Mouse (Mus musculus) layer of hippocampus, postnatal 14 days (tissue): ENCODE measurements around the gene Zkscan14. TPM values are rescaled to one million over a fixed set of nuclear protein-coding genes. Genes with fewer than 3 reads are reported as not detected.

ENCODE experiments used
- DNase-seq, 2 experiments: peaks; one replicate each; pipeline ENCODE4 v3.0.0; 2021 to 2022; ENCODE audit warnings: low spot score in 2 of 2, mixed read lengths in 1 of 2
- total RNA-seq, 2 experiments: library from RNA; stranded (reverse); gene quantifications; 2 replicates each; pipeline ENCODE4 v1.2.3; 2021

Zkscan14 gene
- total RNA-seq, 2 experiments from 2014 or later: 9.0 to 9.8 TPM

GRCm38 (mm10) chr5:145203936-145204691 is 2.4 kb upstream of the Zkscan14 start, which contains the start of gene Zkscan5:
TSS of gene Zkscan5 (plus strand) at chr5:145204562.
- DNase-seq: peak; percentile 96 to 98

DNA sequence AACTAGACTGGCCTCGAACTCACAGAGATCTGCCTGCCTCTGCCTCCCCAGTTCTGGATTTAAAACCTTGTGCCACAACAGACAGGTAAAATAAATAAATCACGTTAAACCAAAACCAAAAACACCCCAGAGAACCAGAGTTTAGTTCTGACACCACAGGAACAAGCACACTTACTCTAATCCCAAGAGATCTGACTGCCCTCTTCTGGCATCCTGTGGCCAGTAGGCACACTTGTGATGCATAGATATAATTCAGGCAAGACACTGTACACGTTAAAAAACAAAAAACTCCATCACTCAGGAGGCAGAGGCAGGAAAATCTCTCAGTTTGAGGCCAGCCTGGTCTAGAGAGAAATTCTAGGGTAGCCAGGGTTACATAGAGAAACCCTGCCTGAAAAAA is 778 bp upstream of the Zkscan14 start:
- DNase-seq: no peak

DNA sequence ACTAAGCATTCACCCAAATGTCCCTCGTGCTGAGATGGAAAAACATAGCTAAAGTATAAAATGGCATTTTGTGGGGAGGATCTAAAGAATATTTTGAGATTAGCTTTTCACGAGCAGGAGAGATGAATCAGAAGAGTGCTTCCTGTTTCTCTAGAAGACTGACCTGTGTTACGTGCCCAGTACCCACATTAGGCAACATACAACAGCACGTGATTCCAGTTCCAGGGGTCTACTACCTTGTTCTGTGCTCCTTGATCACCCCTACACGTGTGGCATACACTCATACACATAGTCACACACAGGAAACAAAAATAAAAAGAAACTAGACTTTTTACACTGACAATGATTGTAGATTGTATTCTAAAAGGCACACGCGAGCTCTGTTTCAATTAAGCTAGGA is 1.3 kb downstream of the Zkscan14 start:
- no peak for DNase-seq

DNA sequence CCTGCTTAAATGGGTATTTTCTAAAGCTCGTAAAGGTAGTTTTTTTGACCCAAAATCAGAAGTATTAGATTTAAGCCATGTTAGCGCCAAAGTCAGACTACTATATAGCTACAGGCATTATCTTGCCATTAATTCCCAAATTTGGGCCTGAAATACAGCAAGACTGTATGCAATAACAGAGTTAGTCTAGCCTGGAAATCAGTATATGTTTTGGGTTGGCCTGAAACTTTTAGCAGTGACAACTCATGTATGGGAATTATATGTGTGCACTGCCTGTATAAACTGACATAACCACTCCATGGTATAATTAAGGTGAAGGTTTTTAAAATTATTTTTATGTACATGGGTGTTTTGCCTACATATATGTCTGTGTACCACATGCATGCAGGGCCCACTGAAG is 9.7 kb downstream of the Zkscan14 start, which contains the start of gene Atp5j2:
Atp5j2 (minus strand) TSS at position 101 of the 400 bp plus-strand sequence.
- DNase-seq: no peak

GRCm38 (mm10) chr5:145190875-145191798 is 10.5 kb downstream of the Zkscan14 start:
- DNase-seq: peak; percentile 86 to 93

DNA sequence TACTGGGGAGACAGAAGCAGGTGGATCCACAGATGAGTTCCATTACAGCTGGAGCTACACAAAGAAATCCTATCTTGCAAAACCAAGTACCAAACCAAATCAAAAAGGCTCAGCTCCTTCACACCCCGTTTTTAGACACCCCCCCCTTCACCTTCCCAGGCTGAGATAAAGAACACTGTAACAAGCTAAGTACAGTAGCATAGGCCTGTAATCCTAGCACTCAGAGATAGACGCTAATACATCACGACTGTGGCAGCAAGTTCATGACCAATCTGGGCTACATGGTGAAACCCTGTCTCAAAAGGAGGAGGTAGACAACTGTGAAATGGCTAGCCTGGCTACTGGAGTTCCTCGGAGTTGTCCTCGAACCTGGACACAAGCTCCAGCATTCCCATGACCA is 11.3 kb downstream of the Zkscan14 start:
- DNase-seq: no peak

DNA sequence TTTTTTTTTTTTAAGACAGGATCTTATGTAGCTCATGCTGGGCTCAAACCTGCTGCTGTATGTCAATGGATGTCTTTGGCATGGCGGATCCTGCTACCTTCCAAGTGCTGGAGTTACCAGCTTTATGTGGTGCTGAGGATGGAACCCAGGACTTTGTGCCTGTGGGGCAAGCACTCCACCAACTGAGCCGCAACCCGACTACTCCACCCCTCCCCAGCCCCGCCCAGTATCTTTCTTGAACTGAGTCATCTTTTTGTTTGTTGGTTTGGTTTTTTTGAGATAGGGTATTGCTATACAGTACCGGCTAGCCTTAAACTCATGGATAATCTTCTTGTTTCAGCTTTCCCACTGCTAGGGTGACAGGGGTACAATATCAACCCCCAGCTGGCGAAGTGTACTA is 12.3 kb downstream of the Zkscan14 start:
- no peak for DNase-seq

- no peak for DNase-seq
Measured at GRCm38 (mm10) chr5:145185244-145185643, 16.4 kb downstream of the Zkscan14 start.

- DNase-seq: no peak
Measured at GRCm38 (mm10) chr5:145178461-145178980, 23.1 kb downstream of the Zkscan14 start.

GRCm38 (mm10) chr5:145167306-145167661 is 34.4 kb downstream of the Zkscan14 start:
- no peak for DNase-seq

DNA sequence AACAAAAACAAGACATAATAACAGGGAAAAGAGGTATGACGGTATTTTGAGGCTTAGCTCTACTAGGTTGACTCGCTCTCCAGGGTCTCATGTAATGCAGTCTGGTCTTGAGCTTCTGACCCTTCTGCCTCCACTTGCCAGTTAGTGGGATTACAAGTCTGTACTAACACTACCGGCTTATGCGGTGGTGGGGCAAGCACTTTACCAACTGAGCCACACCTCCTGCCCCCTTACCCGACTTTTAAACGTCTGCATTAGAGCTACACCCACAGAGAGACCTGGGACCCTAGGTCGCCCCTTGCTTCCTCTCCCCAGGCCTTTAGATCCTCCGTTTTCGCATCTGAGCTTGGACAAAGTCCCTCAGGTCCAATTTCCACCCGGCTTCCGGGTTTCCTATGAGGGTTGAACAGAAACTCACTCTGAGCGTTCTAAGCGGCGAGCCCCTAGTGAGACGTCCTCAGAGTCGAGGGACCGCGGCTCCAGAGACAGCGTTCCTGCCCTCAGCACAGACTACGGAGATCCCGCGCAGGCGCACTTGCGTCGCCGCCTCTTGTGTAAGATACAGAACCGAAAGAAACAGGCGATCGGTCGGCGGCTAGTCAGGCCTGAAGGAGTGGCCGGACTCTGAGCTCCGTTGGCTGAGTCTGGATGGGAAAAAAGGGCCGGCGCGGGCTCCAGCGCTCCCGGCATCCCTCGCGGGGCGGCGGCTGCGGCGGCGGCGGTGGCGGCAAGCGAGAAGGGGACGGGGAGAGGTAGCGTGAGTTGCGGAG is 34.9 kb downstream of the Zkscan14 start, which contains the start of the genes Ptcd1 and Cpsf4:
Ptcd1 (minus strand) TSS at position 573 of the 770 bp plus-strand sequence.
Cpsf4 (plus strand) TSS at position 678 of the 770 bp plus-strand sequence.
- DNase-seq: peak; percentile 97 to 99

DNA sequence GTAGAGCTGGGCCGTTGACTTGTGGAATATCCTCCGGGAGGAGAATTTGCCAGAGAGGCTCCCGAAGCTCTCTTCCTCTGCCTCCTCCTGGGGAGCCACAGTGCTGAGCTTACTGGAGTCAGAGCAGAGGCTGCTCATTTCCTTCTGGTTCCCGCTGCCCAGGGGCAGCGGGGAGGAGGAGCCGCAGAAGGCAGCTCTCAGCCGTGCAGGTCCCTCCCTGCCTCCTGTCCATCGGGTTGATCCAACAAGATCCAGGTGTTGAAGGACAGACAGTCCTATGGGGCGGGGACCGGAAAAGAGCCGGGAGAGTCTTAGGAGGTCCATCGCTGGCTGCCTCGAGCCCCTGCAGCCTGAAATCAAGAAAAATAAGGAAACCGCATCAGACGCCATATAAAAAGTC is 36.5 kb downstream of the Zkscan14 start:
- DNase-seq: no peak

- DNase-seq: no peak
Measured at GRCm38 (mm10) chr5:145164710-145165109, 37.0 kb downstream of the Zkscan14 start.

GRCm38 (mm10) chr5:145161361-145161760 is 40.3 kb downstream of the Zkscan14 start:
- no peak for DNase-seq

- no peak for DNase-seq
Measured at GRCm38 (mm10) chr5:145152690-145153089, 49.0 kb downstream of the Zkscan14 start.

- DNase-seq: no peak
Measured at GRCm38 (mm10) chr5:145149294-145149693, 52.4 kb downstream of the Zkscan14 start.

DNA sequence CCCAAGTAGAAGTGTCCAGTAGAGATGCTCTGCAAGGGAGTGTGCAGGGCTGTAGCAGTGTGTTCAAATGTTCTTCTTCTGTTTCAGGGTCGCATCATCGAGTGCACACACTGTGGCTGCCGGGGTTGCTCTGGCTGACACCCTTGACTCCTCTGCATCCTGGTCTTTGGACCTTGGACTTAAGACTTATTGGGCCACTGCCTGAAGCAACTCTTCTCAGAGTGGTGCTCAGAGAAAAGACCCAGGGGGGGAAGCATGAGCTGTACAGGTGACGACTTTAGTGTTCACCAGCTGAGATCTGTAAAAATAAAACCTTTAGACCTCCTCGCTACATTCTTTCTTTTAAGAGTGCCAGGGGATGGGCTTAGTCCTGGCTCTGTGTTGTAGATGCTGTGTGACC is 53.9 kb downstream of the Zkscan14 start:
- DNase-seq: no peak
